Mouse (Mus musculus) brain, embryonic 14.5 days (tissue): ENCODE measurements around the gene Nop2.

Source experiments
- CTCF ChIP-seq: fragments of 200-500 bp; IDR thresholded peaks from 2 replicates; pipeline ENCODE4 v1.5.1; 2012; ENCODE audit warnings: inconsistent platforms, mild to moderate bottlenecking, moderate library complexity, borderline replicate concordance; ENCODE audit not compliant: insufficient read depth, insufficient read length; ENCODE audit errors: extremely low read depth
- POLR2A ChIP-seq: fragments of 200-500 bp; IDR thresholded peaks from 2 replicates; pipeline ENCODE4 v1.6.1; 2012; ENCODE audit warnings: mild to moderate bottlenecking, inconsistent platforms, borderline replicate concordance; ENCODE audit not compliant: poor library complexity, insufficient read depth, insufficient read length, severe bottlenecking; ENCODE audit errors: extremely low read depth

- TF ChIP-seq CTCF = no peak
- TF ChIP-seq POLR2A = no peak
Measured at GRCm38 (mm10) chr6:125098513-125098912, 33.2 kb upstream of the Nop2 start.
